Mouse (Mus musculus): Measurements from ENCODE around the gene Gm49380. TPM values are rescaled to one million over a fixed set of nuclear protein-coding genes. Genes with fewer than 3 reads are reported as not detected.
A peak's percentile ranks its signal among the peaks of the same experiment; 100 is the strongest.

The Gm49380 gene
- total and polyA plus RNA-seq, 2 experiments from 2014 or later: 0.81 TPM; not detected in 1

- DNase-seq: no peak
- peak; percentile 23 for ATAC-seq
- H3K4me3 ChIP-seq (ENCODE audit: low read depth, low read length): no peak overlapping the region
- no peaks in the 10 kb centered on the region for H3K9me3 ChIP-seq (ENCODE audit: low read length)
- no peak for TF ChIP-seq CTCF (IDR thresholded peaks at IDR 0.05; ENCODE audit: low read depth)
- 0 out of 2 replicates have a peak, but pooled peaks cover 3% of the 10 kb centered on the region for H3K27me3 ChIP-seq (ENCODE audit: insufficient read depth, low read length)
- H3K9ac ChIP-seq: no peak overlapping the region
- H3K36me3 ChIP-seq (ENCODE audit: insufficient read depth): no peaks in the 10 kb centered on the region
- 75% methylated on average over 15 of the region's 15 CpGs for WGBS
- no peak overlapping the region for H3K4me2 ChIP-seq (ENCODE audit: low read depth)
- no peak overlapping the region for H3K27ac ChIP-seq (ENCODE audit: low read depth, low read length)
- no peaks in the 10 kb centered on the region for H3K4me1 ChIP-seq (ENCODE audit: insufficient read depth)
Observed at GRCm38 (mm10) chr9:44048541-44049380, 64.5 kb downstream of the Gm49380 start.

- H3K4me3 ChIP-seq (ENCODE audit: low read depth, low read length): no peak overlapping the region
- TF ChIP-seq CTCF (IDR thresholded peaks at IDR 0.05; ENCODE audit: low read depth): no peak
Observed at GRCm38 (mm10) chr9:44047571-44048490, 65.5 kb downstream of the Gm49380 start.

GRCm38 (mm10) chr9:44047071-44047470 is 66.2 kb downstream of the Gm49380 start:
- no peaks in the 10 kb centered on the region for H3K4me1 ChIP-seq (ENCODE audit: insufficient read depth)
- H3K9me3 ChIP-seq (ENCODE audit: low read length): no peaks in the 10 kb centered on the region
- no peak overlapping the region for H3K9ac ChIP-seq
- DNase-seq: no peak
- no peak for TF ChIP-seq CTCF (IDR thresholded peaks at IDR 0.05; ENCODE audit: low read depth)
- H3K27ac ChIP-seq (ENCODE audit: low read depth, low read length): no peak overlapping the region
- ATAC-seq: no peak
- 60% methylated on average over 6 of the region's 6 CpGs for WGBS
- H3K4me3 ChIP-seq (ENCODE audit: low read depth, low read length): no peak overlapping the region
- H3K27me3 ChIP-seq (ENCODE audit: insufficient read depth, low read length): 0 out of 2 replicates have a peak, but pooled peaks cover 3% of the 10 kb centered on the region
- no peaks in the 10 kb centered on the region for H3K36me3 ChIP-seq (ENCODE audit: insufficient read depth)
- no peak overlapping the region for H3K4me2 ChIP-seq (ENCODE audit: low read depth)

More at GRCm38 (mm10) chr9:44047571-44048490, 65.5 kb downstream of the Gm49380 start:
- DNase-seq (no peak), ATAC-seq (no peak)
- 76% methylated on average over 14 of the region's 14 CpGs for WGBS
- Histone ChIP-seq H3K4me2 (ENCODE audit: low read depth) (no peak overlapping the region), H3K9ac (no peak overlapping the region), H3K27ac (ENCODE audit: low read depth, low read length) (no peak overlapping the region), H3K27me3 (ENCODE audit: insufficient read depth, low read length) (0 out of 2 replicates have a peak, but pooled peaks cover 3% of the 10 kb centered on the region), H3K36me3 (ENCODE audit: insufficient read depth) (no peaks in the 10 kb centered on the region), H3K9me3 (ENCODE audit: low read length) (no peaks in the 10 kb centered on the region), H3K4me1 (ENCODE audit: insufficient read depth) (no peaks in the 10 kb centered on the region)

GRCm38 (mm10) chr9:44046426-44046825 is 66.9 kb downstream of the Gm49380 start:
- H3K27me3 ChIP-seq (ENCODE audit: insufficient read depth, low read length): 0 out of 2 replicates have a peak, but pooled peaks cover 3% of the 10 kb centered on the region
- H3K27ac ChIP-seq (ENCODE audit: low read depth, low read length): no peak overlapping the region
- no peaks in the 10 kb centered on the region for H3K4me1 ChIP-seq (ENCODE audit: insufficient read depth)
- TF ChIP-seq CTCF (IDR thresholded peaks at IDR 0.05; ENCODE audit: low read depth): no peak
- ATAC-seq (no peak), DNase-seq (no peak)
- no peaks in the 10 kb centered on the region for H3K36me3 ChIP-seq (ENCODE audit: insufficient read depth)
- no peaks in the 10 kb centered on the region for H3K9me3 ChIP-seq (ENCODE audit: low read length)
- WGBS: 90% methylated on average over 12 of the region's 12 CpGs
- no peak overlapping the region for H3K4me2 ChIP-seq (ENCODE audit: low read depth)
- no peak overlapping the region for H3K4me3 ChIP-seq (ENCODE audit: low read depth, low read length)
- no peak overlapping the region for H3K9ac ChIP-seq

DNA sequence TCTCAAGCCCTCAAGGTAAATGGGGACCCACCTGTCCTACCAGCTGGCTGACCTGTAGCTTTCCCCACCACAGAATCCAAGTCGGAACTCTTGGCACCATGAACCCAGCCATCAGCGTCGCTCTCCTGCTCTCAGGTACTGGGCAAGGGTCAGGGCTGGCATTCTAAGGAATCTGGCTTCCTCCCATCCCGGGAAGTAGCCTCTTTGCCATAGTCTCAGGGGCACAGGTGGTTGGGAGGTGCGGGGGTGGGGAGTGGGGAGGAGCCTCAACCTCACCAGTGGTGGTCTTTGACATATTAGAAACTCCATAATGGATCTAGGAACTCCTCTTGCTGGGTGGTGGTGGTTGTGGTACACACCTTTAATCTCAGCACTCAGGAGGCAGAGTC is 67.4 kb downstream of the Gm49380 start:
- no peak for TF ChIP-seq CTCF (IDR thresholded peaks at IDR 0.05; ENCODE audit: low read depth)
- H3K4me3 ChIP-seq (ENCODE audit: low read depth, low read length): no peak overlapping the region
- H3K36me3 ChIP-seq (ENCODE audit: insufficient read depth): no peaks in the 10 kb centered on the region
- no peaks in the 10 kb centered on the region for H3K4me1 ChIP-seq (ENCODE audit: insufficient read depth)
- H3K27me3 ChIP-seq (ENCODE audit: insufficient read depth, low read length): 0 out of 2 replicates have a peak, but pooled peaks cover 3% of the 10 kb centered on the region
- H3K9me3 ChIP-seq (ENCODE audit: low read length): no peaks in the 10 kb centered on the region
- DNase-seq (no peak), ATAC-seq (no peak)
- H3K4me2 ChIP-seq (ENCODE audit: low read depth): no peak overlapping the region
- no peak overlapping the region for H3K9ac ChIP-seq
- WGBS: 89% methylated on average over 5 of the region's 5 CpGs
- no peak overlapping the region for H3K27ac ChIP-seq (ENCODE audit: low read depth, low read length)

GRCm38 (mm10) chr9:44045158-44045883 is 68.0 kb downstream of the Gm49380 start:
- WGBS: 76% methylated on average over 3 of the region's 3 CpGs
- TF ChIP-seq CTCF (IDR thresholded peaks at IDR 0.05; ENCODE audit: low read depth): no peak
- H3K4me3 ChIP-seq (ENCODE audit: low read depth, low read length): no peak overlapping the region
- no peaks in the 10 kb centered on the region for H3K9me3 ChIP-seq (ENCODE audit: low read length)
- no peak for DNase-seq
- no peak overlapping the region for H3K27ac ChIP-seq (ENCODE audit: low read depth, low read length)
- no peak for ATAC-seq
- no peak overlapping the region for H3K9ac ChIP-seq
- H3K4me2 ChIP-seq (ENCODE audit: low read depth): no peak overlapping the region
- H3K36me3 ChIP-seq (ENCODE audit: insufficient read depth): no peaks in the 10 kb centered on the region
- H3K27me3 ChIP-seq (ENCODE audit: insufficient read depth, low read length): 0 out of 2 replicates have a peak, but pooled peaks cover 3% of the 10 kb centered on the region
- H3K4me1 ChIP-seq (ENCODE audit: insufficient read depth): no peaks in the 10 kb centered on the region
